Mouse (Mus musculus) liver, postnatal 0 days (tissue): ENCODE data around the gene Tmem164.

Source experiments
- CTCF ChIP-seq: sonication (generic); IDR thresholded peaks from 2 replicates; pipeline ENCODE4 v1.5.1; 2016; ENCODE audit warnings: antibody characterized with exemption, low read depth
- EP300 ChIP-seq: IDR thresholded peaks from 2 replicates; pipeline ENCODE4 v1.6.1; 2016; ENCODE audit warnings: antibody characterized with exemption, low read depth, mild to moderate bottlenecking

DNA sequence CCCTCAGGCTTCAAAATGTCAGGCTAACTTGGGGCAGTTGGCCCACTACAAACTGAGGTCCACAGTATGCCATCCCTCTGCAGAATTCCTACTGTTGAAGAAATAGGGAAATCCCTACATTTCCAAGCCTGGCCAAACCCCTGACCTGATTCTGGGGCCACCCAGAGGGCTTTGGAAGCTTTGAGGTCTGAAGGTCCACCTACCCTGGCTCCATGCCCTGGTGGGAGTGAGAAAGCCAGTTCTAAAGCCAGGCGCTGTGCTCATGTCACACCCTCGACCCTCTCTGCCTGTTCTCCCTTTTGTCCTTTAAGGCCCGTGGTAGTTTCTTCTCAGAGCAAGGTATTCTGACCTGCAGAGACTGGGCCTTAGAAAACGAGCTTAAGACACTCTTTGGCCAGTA is 94.9 kb downstream of the Tmem164 start:
- no peak for TF ChIP-seq CTCF
- no peak for TF ChIP-seq EP300
